Mouse (Mus musculus): ENCODE results near the gene Bfsp2.

DNA sequence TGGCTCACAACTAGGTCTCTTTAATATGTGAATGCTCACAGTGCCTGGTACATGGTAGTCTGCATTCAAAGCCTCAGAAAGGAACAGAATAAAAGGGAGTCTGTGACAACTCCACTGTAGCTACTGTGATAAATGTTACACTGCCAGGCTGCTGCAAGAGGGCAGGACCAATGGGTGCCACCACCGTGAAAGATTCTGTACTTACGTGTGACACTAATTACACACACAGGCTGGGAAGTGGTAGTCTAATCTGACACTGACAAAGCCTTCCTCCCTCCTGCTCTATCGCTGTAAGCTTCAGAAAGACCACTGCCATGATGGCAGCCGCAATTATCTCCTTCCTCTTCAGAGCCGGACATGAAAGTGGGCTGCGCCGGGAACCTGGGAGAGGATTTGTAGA, 11.3 kb downstream of the Bfsp2 start:
- no peak for TF ChIP-seq CTCF (IDR thresholded peaks at IDR 0.05; ENCODE audit: borderline replicate concordance, extremely low read depth, insufficient read depth, insufficient read length)
- TF ChIP-seq POLR2A (IDR thresholded peaks at IDR 0.05; ENCODE audit: borderline replicate concordance, extremely low read depth, insufficient read depth, insufficient read length, poor library complexity, severe bottlenecking): no peak
